Mouse (Mus musculus) urinary bladder, adult 18-20 months (tissue): Measurements from ENCODE around the gene Nfyb.

Experiments used
- DNase-seq, 2 experiments: peaks; one replicate each; pipeline ENCODE4 v3.0.0; 2022; ENCODE audit warnings: low spot score in 2 of 2, mixed read lengths in 2 of 2

Gene Nfyb

GRCm38 (mm10) chr10:82745301-82745700 lies 18.6 kb downstream of the Nfyb start:
- no peak for DNase-seq

GRCm38 (mm10) chr10:82744296-82744695 lies 19.6 kb downstream of the Nfyb start:
- no peak for DNase-seq

- no peak for DNase-seq
These were observed 21.4 kb downstream of the Nfyb start for GRCm38 (mm10) chr10:82742578-82742977.

- no peak for DNase-seq
These were observed 22.1 kb downstream of the Nfyb start for GRCm38 (mm10) chr10:82741876-82742275.

GRCm38 (mm10) chr10:82741354-82741753 lies 22.6 kb downstream of the Nfyb start:
- no peak for DNase-seq

GRCm38 (mm10) chr10:82699296-82699941 lies 64.5 kb downstream of the Nfyb start:
- peak in 1 of 2 experiments; percentile 14 for DNase-seq

GRCm38 (mm10) chr10:82698712-82699261 lies 65.2 kb downstream of the Nfyb start:
- peak; percentile 82 to 91 for DNase-seq
